Mouse (Mus musculus) left cerebral cortex, adult 11 months (tissue): Measurements from ENCODE around the gene Pear1.

Experiments
- DNase-seq: peaks from one replicate; pipeline ENCODE4 v3.0.0; 2022; ENCODE audit warnings: low spot score

Gene Pear1

DNA sequence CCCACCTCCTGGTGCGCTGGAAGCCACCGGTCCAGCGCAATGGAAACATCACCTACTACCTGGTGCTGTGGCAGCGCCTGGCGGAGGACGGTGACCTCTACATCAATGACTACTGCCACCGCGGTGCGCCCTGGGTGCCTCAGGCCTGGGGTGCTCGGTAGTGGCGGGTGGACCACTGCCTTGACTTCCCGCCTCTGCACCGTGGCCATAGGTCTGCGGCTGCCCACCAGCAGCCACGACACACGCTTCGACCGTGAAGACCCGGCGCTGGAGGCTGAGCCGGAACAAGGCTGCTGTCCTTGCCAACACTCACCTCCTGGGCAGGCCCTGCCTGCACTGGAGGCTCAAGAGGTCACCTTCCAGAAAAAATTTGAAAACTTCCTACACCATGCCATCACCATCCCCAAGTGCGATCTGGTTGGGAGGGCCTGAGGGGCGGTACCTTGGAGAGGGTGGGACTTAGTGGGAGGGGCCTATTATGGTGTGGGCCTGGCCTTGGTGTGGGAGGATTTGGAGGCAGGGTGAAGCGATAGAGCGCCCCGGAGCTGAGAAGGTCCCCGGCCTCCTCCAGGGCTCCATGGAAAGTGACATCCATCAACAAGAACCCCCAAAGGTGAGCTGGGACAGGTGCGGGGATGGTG, 14.7 kb downstream of the Pear1 start:
- no peak for DNase-seq

DNA sequence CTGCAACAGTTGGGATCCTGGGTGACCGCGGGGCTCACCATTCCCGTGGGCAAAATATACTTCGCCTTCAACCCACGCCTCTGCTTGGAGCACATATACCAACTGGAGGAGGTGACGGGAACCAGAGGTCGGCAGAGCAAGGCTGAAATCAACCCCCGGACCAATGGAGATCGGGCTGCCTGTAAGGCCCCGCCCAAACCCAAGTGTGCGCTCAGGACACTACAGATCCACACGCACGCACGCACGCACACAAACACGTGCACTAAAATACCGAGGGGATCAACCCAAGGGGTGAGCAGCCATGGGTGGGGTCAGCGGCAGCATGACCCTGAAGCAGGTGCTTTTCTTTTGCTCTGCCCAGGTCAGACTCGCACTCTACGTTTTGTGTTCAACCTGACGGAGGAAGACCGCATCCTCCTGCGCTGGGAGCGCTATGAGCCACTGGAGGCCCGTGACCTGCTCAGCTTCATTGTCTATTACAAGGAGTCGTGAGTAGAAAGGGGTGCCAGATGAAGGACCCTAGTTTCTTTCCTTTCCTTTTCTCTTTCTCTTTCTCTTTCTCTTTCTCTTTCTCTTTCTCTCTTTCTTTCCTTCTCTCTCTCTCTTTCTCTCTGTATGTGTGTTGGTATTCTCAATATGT, 19.9 kb downstream of the Pear1 start:
- no peak for DNase-seq

DNA sequence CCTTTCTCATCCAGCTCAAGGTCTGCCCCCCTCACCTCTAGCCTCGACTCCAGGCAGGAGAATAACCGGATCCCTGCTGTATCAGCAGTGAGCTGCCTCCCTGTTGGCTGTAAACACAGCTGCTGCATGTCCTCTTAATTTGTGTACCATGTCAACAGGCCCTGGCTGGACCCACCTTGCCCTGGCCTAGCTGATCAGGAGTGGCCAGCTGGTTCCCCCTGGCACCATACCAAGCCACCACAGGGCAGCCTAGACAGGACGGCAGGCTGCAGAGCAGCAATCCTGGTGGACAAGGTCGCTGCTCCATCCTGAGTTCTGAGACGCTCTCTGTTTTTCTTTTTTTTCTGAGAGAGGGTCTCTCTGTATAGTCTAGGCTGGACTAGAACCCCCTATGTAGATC, 22.4 kb downstream of the Pear1 start:
- DNase-seq, result no peak

DNA sequence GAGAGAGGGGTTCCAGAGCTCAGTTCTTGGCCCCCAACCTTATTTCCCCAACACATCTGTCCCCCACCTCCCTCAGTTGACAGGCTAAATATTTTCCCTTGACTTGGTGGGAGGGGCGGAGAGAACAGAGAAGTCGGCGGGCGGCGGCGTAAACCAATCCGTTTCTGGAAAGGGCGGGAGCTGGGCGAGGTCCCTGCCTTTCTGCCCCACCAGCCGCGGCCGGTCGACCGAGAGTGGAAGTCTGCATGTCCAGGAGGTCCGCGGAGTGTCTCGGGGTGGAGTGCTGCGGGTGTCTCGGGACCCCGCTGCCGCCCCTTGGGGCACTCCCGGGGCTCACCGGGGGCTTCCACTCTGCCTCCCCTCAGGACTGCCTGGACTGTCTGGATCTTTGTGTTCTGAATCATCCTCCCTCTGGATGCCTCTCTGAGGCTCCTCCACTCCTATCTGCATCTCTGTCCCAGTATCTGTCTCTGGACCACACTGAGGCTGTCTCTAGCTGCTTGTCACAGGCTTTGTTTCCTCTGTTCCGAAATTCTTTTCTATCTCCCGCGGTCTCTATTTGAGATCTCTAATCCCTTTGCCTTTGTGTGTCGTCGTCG, 27.3 kb downstream of the Pear1 start, which contains the start of gene Insrr:
Gene Insrr (plus strand): TSS at position 216 of the 599 bp plus-strand sequence.
- no peak for DNase-seq

DNA sequence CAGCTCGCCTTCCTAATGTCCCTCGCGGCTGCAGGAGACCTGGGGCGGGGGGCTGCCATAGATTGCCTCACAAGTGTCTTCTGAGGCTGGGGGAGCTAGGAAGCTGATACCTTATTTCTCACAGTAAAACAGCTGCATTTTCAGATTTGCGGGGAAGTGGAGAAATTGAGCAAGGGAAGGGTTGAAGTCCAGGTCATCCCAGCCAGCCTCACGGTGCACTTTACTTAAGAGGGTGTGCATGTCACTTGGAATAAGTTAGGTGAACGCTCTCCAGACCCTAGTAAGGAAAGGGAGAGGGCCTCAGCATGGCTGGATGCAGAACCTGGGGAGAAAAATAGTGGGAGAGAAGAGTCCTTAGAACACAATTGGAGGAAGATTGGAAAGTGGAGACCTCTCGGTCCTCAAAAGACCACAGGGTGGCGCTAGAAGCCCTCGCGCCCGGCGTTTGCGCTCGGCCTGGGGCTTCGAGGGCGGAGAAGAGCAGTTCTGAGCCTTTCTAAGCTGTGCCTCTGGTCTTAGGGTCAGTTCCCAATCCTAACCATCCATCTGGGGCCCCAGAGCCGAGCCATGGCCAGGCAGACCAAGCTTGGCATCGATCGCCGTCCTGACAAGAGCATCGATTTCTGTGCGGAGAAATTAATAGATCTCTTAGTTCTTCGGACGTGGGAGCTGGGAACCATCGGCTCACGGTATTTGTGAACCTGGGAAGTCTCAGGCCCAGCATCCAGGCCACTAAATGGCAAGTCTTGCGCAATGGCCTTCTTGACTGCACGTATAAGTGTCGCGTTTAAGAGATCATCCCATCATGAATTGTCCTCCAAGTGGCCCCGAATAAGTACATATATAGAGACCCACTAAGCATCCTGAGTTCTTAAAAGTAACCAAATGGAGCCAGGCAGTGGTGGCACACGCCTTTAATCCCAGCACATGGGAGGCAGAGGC, 28.5 kb downstream of the Pear1 start:
- DNase-seq, result no peak

DNA sequence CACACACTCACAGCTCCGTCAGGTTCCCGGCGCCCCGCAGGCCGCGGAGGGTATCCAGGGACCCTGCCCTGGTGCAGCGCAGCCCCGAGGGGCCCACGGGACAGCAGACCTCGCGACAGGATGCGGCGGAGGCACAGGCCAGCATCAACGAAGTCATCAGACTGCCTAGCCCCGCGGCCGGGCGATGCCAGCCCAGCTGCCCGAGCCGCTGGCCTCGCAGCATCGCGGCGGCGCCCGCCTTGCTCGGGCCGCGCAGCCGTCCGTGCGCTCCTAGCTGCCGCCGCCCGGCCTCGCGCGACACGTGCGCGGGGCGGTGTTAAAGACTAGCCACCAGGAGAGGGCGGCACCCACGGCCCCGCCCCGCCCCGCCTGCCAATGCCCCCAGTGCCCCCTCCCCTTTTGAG, 29.2 kb downstream of the Pear1 start, which contains the start of gene Ntrk1:
Gene Ntrk1 (minus strand): TSS at position 241 of the 404 bp plus-strand sequence.
- DNase-seq, result no peak

DNA sequence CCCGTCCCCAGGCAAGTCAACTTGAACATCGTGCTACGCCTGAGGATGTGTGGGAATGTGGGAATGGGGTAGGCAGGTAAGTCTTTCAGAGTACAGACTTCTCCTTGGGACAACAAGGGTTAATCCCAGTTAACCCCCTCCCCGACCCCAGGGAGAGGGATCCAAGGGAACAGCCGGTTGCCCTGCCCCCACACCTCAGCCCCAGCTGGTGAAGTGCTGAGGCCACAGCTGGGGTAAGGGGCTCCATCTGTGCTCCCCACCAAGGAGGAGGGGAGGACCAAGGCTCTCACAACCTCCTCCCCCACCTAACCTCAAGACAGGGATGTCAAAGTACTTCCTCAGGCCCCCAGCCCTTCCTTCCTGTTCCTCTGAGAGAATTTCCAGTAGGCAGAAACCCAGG, 34.3 kb downstream of the Pear1 start:
- DNase-seq, result no peak

DNA sequence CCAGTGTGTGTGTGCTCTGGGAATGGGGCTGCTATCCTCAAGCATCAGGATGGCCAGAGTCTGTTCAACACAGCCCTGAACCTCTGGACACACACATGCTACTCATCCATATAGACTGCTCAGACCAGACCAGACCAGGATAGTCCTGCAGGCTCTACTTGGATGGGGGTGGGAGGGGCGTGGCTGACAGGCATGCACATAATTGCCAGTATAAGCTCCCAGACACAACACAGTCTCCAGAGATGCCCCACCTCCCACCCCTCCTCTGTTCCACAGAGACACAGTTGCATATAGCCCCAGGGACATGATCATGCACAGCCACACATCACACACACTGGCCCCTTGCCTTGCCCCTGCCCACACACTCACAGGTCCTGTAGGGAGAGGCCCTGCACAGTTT, 34.9 kb downstream of the Pear1 start:
- DNase-seq, result no peak

DNA sequence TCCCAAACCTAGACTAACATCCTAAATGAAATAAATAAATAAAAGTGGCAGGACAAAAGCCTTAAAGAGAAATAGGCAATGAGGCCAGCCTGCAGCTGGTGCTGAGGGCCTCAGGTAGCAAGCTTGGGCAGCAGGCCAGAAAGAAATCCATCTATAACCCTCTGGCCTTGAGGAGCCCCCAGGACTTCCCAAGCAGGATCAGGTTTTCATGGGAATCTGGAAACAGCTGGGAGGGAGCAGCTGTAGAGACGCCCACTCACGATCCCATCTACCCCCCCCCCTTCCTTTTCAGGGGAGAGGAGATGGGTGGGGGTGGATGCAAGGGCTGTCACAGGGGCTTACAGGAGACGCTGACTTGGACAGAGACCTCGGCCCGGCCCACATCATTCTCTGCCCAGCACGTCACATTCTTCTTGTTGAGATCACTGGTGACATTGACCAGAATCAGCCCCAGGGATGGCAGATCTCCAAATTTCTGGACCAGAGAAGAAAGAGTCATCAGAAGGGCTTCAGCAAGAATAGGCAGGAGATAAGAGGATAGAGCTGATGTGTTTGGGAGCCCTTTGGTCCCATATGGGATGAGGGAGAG, 38.4 kb downstream of the Pear1 start:
- DNase-seq, result no peak

DNA sequence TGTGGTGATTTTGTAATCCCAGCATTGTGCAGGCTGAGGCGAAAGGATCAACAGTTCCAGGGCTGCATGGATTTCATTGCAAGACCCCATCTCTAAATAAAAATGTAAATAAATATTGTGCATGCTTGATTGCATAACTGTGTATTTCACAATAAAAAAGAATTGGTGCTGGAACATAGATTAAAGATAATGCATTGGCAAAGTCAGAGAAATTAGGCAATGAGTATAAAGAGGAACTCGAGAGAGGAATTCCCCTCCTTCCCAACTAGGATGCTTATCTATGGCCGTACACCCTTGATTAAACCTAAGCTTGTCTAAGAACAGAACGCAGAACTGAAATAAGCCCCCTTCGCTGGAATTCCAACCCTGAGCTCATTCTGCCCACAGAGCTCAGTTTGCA, 39.0 kb downstream of the Pear1 start:
- DNase-seq, result no peak

DNA sequence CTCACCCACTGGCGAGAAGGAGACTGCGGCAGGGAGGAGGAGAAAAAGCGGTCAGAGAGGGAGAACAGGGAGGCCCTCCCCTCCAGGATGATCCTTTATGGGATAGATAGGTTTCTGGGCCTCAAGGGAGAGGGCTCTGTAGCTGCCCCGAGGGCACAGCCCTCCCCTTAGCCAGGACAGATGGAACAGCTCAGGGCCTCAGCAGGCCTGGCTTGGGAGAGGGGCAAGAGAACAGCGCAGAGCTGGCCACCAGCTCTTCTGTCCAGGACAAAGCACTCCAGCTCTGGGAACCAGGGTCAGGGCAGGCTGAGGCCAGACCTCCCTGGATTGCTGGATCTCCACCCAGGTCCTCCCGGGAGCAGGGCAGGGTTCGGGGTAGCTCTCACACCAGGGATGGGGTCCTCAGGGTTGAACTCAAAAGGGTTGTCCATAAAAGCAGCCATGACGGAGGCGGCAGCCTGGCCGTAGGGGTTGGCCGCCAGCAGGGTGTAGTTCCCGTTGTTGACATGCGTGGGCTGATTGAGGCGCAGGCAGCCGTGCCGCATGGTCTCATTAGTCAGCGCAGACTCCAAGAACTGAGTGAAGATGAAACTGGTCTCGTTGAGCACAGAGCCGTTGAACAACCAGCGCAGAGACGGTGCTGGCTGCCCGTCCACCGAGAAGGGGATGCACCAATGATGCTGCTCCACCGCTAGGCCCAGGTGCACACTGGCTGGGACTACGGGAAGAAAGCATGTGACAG, 40.7 kb downstream of the Pear1 start:
- no peak for DNase-seq

DNA sequence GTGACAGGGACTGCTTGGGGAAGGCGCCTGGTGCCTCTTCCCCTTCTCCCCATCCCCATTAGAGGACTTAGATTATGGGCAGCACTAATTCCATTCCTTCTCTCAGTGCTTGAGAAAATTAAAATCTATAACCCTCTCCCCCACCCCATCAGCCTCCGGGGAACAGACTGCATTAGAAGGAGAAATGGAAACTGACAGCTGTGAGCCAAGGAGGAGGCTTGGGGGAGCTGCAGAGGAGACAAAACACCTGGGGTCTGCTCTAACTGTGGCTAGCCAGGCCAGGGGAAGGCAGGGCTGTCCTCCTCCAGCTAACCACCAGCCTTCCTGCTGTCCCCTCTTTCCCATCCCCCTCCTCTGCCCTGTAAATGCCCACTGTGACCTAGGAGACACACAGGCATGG, 45.0 kb downstream of the Pear1 start:
- DNase-seq, result no peak

DNA sequence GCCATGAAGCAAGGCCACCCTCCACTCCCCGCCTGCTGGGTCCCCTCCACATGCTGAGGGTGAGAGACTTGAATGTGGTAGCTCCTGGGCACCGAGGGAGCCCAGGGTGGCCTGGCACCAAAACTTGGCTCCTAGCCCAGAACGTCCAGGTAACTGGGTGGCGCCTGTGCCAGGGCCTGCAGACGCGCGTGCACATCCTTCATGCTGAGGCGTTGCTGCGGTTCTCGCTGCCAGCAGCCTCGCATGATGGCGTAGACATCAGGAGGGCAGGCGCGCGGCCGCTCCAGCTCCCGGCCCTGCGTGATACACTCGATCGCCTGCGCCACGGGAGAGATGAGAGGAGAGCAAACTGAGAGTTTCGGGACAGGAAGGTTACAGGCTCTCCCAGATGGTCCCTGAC, 45.8 kb downstream of the Pear1 start:
- DNase-seq, result no peak

DNA sequence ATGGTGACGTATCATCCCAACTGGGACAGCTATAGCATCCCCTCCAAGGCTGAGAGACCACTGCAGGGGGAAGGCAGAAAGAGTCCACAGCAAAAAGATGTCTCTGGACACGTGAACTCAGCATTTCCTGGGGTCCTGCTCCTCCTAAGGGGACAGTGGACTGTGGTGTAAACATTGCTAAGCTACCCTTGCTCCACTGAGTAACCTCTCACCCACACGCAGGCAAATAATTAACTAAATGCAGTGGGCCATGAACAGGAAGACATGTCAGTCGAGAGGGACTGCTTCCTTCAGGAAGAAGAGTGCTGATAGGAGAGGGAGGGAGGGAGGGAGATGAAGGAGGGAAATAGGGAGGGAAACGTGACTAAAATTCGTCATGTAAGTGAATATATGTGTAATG, 53.0 kb downstream of the Pear1 start:
- no peak for DNase-seq

DNA sequence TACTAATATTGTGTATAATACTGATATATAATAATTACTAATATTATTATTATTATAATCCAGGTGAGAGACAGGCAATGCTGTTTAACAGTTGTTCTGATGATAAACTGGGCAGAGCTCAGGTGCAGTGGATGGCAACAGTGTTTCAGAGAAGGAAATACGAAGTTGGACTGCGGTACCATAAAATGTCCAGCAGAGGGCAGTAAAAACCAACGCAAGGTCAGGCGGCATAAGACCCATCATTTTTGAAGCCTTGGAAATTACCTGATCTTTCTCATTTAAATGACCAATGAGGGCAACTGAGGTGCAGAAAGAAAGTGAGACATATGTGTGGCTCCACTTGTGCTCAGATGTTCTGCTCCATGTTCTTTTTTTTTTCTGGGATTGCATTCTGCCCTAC, 53.8 kb downstream of the Pear1 start:
- DNase-seq, result no peak

DNA sequence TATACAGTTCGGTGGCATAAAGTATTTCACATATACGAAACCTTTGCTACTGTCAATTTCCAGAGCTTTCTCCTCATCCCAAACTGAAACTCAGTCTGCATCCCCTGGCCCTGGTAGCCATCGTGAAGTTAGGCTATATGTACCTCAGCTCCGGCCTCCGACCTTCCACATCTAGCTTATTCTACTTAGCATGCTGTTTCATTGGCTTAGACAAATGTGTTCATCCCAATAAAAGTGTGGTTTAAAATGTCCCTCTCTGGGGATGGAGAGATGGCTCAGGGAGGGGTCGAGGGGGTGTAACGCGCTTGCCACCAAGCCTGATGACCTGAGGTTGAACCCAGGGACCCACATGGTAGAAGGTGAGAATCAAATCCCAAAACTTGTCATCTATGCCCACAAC, 54.6 kb downstream of the Pear1 start:
- no peak for DNase-seq

DNA sequence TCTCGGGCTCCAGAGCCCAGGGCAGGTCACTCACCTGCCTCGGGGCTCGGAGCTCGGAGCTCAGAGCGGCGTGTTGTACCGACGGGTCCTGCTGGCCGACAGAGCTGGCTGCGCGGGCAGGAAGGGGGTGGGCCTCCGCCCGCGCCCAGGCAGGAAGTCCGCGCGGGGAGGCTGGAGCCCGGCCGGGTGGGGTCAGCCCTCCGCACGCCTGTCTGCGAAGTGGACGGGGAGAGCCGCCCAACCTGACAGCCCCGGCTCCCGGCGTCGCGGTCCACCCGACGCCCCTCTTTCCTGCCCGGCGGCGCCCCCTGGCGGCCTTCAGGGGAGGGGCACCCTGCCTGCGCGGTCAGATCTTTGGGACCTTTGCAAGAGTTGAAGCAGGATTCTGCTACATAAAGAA, 55.3 kb downstream of the Pear1 start:
- no peak for DNase-seq

DNA sequence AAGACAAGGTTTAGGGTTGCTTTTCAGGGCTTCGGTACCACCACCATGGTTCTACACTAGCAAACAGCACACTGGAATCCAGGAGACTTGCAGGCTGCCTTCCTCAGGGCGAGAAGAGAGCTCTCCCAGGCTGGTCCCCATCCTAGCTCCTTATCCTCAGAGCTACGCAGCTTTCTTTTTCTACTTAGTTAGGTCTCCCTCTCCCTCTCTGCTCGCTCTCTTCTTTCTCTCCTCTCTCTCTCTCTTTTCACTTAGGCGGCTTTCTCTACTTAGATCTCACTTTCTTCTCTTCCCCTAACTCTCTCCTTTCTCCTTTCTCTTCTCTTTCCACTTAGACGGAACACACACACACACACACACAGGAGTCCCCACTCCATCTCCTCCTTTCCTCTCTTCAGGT, 55.7 kb downstream of the Pear1 start:
- no peak for DNase-seq

DNA sequence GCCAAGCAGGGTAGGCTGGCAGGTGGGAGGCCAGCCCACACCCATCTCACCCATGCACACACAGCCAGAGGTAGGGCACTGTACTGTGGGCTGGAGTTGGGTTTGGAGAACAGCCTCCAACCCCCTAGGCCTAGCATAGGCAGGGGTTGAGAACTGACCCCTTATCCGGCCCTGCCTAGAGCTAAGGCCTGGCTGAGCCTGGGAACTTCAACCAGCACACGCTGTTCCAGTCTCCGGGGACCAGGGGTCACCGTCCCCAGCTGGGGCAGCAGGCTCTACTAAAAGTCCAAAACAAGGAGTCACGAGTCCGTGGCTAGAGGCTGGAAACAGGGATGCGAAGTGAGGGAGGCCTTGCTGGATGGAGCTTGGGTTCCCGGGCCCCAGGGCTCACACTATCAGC, 56.3 kb downstream of the Pear1 start:
- no peak for DNase-seq

DNA sequence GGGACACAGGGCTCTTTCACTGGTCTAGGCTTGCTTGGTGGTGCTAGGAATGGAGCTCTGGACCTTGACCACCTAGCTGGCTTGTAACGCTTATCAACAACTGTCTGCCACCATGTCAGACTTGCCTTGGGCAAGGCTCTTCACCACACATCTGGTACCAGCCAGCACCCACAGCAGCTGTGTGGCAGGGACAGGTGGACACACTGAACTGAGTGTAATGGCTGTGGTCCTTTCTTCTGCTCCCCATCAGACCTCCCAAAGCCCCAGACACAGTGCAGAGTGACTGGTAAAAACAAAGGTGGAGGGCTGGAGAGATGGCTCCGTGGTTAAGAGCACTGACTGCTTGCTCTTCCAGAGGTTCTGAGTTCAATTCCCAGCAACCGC, 57.8 kb downstream of the Pear1 start:
- no peak for DNase-seq

DNA sequence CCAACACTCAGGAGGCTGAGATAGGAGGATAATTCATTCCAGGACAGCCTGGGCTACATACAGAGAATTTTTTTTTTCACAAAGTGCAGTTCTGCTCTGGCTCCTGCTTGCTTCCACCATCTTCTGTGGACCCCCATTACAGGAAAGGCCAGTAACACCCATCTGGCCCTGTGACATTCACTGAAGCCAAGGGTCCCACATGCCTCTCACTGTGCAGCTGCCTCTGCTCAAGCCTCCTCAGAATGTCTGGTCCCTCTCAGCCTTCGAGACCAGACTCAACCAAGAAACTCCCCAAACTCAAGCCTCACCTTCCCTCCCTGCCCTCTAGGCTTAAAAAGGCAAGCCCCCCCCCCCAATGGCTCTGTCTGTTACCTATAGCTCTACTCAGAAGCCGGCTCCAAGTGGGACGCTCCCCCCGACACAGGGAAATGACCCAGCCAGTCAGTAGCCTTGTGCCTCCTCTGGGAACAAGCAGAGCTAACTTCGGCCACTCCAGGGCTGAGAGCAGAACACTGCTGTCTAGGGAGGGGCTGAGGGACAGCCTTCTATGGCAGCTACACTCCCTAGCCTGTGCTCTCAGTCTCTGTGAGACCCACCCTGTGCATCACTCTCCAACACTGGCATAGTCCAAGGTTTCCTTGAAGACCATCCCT, 58.3 kb downstream of the Pear1 start:
- DNase-seq, result no peak
